ENCODE assay signal across 8 mouse cellular contexts in genomic region chr8:71628396-71629095, GRCm38 (mm10). TPM values are rescaled to one million over a fixed set of nuclear protein-coding genes. Genes with fewer than 3 reads are reported as not detected.
DNase-seq lines count a peak whose midpoint lies in the region; ATAC-seq and TF ChIP-seq lines count a peak whose summit lies in the region.

No protein-coding gene starts in this region.

- no peak for TF ChIP-seq CTCF in liver, adult 2 months (IDR thresholded peaks at IDR 0.05; ENCODE audit: low read depth, low read length)

- no peak for ATAC-seq in embryonic facial prominence, embryonic 14.5 days (ENCODE audit: low read depth)
- ATAC-seq in limb, embryonic 12.5 days (ENCODE audit: insufficient number of reproducible peaks, insufficient read depth, low FRiP score, low TSS enrichment, low read depth), result no peak
- ATAC-seq in neural tube, embryonic 14.5 days (ENCODE audit: low read depth), result no peak

- no peak for TF ChIP-seq POLR2A in liver, adult 2 months (IDR thresholded peaks at IDR 0.05; ENCODE audit: extremely low read depth, insufficient read depth, low read length)

- H3K4me2 ChIP-seq in embryonic facial prominence, embryonic 14.5 days (ENCODE audit: low read depth, low read length), result peak overlapping the region; percentile 93
- H3K4me2 ChIP-seq in limb, embryonic 12.5 days, result peak overlapping the region; percentile 93
- peak overlapping the region; percentile 92 for H3K4me2 ChIP-seq in neural tube, embryonic 14.5 days (ENCODE audit: low read depth, low read length)

- no peak for DNase-seq in liver, adult 2 months (ENCODE audit: extremely low read depth, low read depth, low spot score)
- no peak for DNase-seq in liver
- no peak for DNase-seq in embryonic facial prominence, embryonic 14.5 days (ENCODE audit: low spot score)
- DNase-seq in ovary, postnatal 14 days (ENCODE audit: low spot score), result no peak
- DNase-seq in layer of hippocampus, adult 18-20 months (ENCODE audit: low spot score in 2 of 2), result no peak
- no peak for DNase-seq in urinary bladder, adult 2 months (ENCODE audit: low spot score)

- peak overlapping the region; percentile 62; the same call in 1 of the 2 replicates for H3K4me3 ChIP-seq in liver, adult 2 months (ENCODE audit: insufficient read depth, low read depth, low read length)
- peak overlapping the region; percentile 54 for H3K4me3 ChIP-seq in embryonic facial prominence, embryonic 14.5 days (ENCODE audit: low read depth, low read length)
- H3K4me3 ChIP-seq in limb, embryonic 12.5 days (replicated peaks), result peak overlapping the region; percentile 58
- peak overlapping the region; percentile 39 for H3K4me3 ChIP-seq in neural tube, embryonic 14.5 days (ENCODE audit: low read depth, low read length)

- no peaks in the 10 kb centered on the region for H3K79me2 ChIP-seq in liver, adult 2 months (ENCODE audit: control insufficient read depth, insufficient read depth, low read length)

- 11% methylated on average over 16 of the region's 16 CpGs for WGBS in liver, adult 2 months
- 5% methylated on average over 16 of the region's 16 CpGs for WGBS in embryonic facial prominence, embryonic 14.5 days
- 9% methylated on average over 16 of the region's 16 CpGs for WGBS in limb, embryonic 12.5 days
- 10% methylated on average over 16 of the region's 16 CpGs for WGBS in neural tube, embryonic 14.5 days

- H3K27ac ChIP-seq in liver, adult 2 months (replicated peaks; ENCODE audit: insufficient read depth, low read depth, low read length), result no peak overlapping the region
- peak overlapping the region; percentile 75 for H3K27ac ChIP-seq in embryonic facial prominence, embryonic 14.5 days (replicated peaks; ENCODE audit: low read depth, low read length)
- H3K27ac ChIP-seq in limb, embryonic 12.5 days, result peak overlapping the region; percentile 62
- peak overlapping the region; percentile 80 for H3K27ac ChIP-seq in neural tube, embryonic 14.5 days (ENCODE audit: low read depth, low read length)

- H3K9ac ChIP-seq in liver, adult 2 months (ENCODE audit: low read depth, low read length), result peak overlapping the region; percentile 55
- peak overlapping the region; percentile 74 for H3K9ac ChIP-seq in embryonic facial prominence, embryonic 14.5 days (ENCODE audit: low read depth, low read length)
- peak overlapping the region; percentile 70 for H3K9ac ChIP-seq in limb, embryonic 12.5 days (replicated peaks)
- H3K9ac ChIP-seq in neural tube, embryonic 14.5 days (replicated peaks; ENCODE audit: low read depth, low read length), result peak overlapping the region; percentile 66

- no peaks in the 10 kb centered on the region for H3K9me3 ChIP-seq in embryonic facial prominence, embryonic 14.5 days (ENCODE audit: control insufficient read depth, low read length)
- H3K9me3 ChIP-seq in limb, embryonic 12.5 days, result peaks cover 15% of the 10 kb centered on the region
- H3K9me3 ChIP-seq in neural tube, embryonic 14.5 days (ENCODE audit: control insufficient read depth, low read length), result no peaks in the 10 kb centered on the region

- no peaks in the 10 kb centered on the region for H3K27me3 ChIP-seq in liver, adult 2 months (ENCODE audit: control insufficient read depth, insufficient read depth, low read length)
- H3K27me3 ChIP-seq in embryonic facial prominence, embryonic 14.5 days (replicated peaks; ENCODE audit: control insufficient read depth, insufficient read depth, low read length), result peaks cover 10% of the 10 kb centered on the region; the same call in 1 of the 2 replicates
- peaks cover 41% of the 10 kb centered on the region for H3K27me3 ChIP-seq in limb, embryonic 12.5 days
- H3K27me3 ChIP-seq in neural tube, embryonic 14.5 days (ENCODE audit: control insufficient read depth, insufficient read depth, low read length), result no peaks in the 10 kb centered on the region

- H3K36me3 ChIP-seq in liver, adult 2 months (ENCODE audit: control insufficient read depth, insufficient read depth, low read length), result peaks cover 5% of the 10 kb centered on the region; the same call in 1 of the 2 replicates
- H3K36me3 ChIP-seq in embryonic facial prominence, embryonic 14.5 days (ENCODE audit: control insufficient read depth, insufficient read depth, low read length), result peaks cover 20% of the 10 kb centered on the region
- H3K36me3 ChIP-seq in limb, embryonic 12.5 days, result peaks cover 29% of the 10 kb centered on the region
- H3K36me3 ChIP-seq in neural tube, embryonic 14.5 days (ENCODE audit: control insufficient read depth, insufficient read depth, low read length), result peaks cover 10% of the 10 kb centered on the region

- peaks cover 4% of the 10 kb centered on the region; the same call in 1 of the 2 replicates for H3K4me1 ChIP-seq in liver, adult 2 months (ENCODE audit: control insufficient read depth, insufficient read depth, low read length)
- peaks cover 23% of the 10 kb centered on the region for H3K4me1 ChIP-seq in embryonic facial prominence, embryonic 14.5 days (ENCODE audit: control insufficient read depth, insufficient read depth, low read length)
- peaks cover 19% of the 10 kb centered on the region for H3K4me1 ChIP-seq in limb, embryonic 12.5 days (replicated peaks)
- H3K4me1 ChIP-seq in neural tube, embryonic 14.5 days (ENCODE audit: control insufficient read depth, insufficient read depth, low read length), result peaks cover 10% of the 10 kb centered on the region

RNA-seq across cellular contexts. Expression of gene Colgalt1, which starts 17.7 kb away (rescaled TPM):
- total RNA-seq in liver, adult 2 months (2014; rRNA removed), result 43.2 and 55.0 TPM in 2 replicates
- polyA plus RNA-seq in liver, adult 2 months (2012; rRNA removed), result 65.3 and 77.3 TPM in 2 replicates
- polyA plus RNA-seq in embryonic facial prominence, embryonic 14.5 days (2014; fragmentation: Nextera tagmentation; extraction: Ambion mirVana), result 107 and 112 TPM in 2 replicates
- 61.4 and 65.9 TPM in 2 replicates for polyA plus RNA-seq in limb, embryonic 12.5 days (2016; fragmentation: Nextera tagmentation; extraction: Ambion mirVana)
- polyA plus RNA-seq in neural tube, embryonic 14.5 days (2014; fragmentation: Nextera tagmentation; extraction: Ambion mirVana), result 71.9 and 78.5 TPM in 2 replicates
- 10 to 100 TPM; 53.7 to 54.1 TPM for total RNA-seq in layer of hippocampus, adult 18-20 months (2021)
- 124 and 144 TPM in 2 replicates for polyA plus RNA-seq in urinary bladder, adult 2 months (2012; rRNA removed)

RNA-seq across cellular contexts. Expression of gene Fam129c, which starts 31.1 kb away (rescaled TPM):
- total RNA-seq in liver, adult 2 months (2014; rRNA removed), result 0.92 and 1.3 TPM in 2 replicates
- 0.73 and 2.1 TPM in 2 replicates for polyA plus RNA-seq in liver, adult 2 months (2012; rRNA removed)
- polyA plus RNA-seq in embryonic facial prominence, embryonic 14.5 days (2014; fragmentation: Nextera tagmentation; extraction: Ambion mirVana), result 2.3 and 3.5 TPM in 2 replicates
- polyA plus RNA-seq in limb, embryonic 12.5 days (2016; fragmentation: Nextera tagmentation; extraction: Ambion mirVana), result 4.6 and 6.6 TPM in 2 replicates
- polyA plus RNA-seq in neural tube, embryonic 14.5 days (2014; fragmentation: Nextera tagmentation; extraction: Ambion mirVana), result 7.5 and 9.3 TPM in 2 replicates
- 1 to 10 TPM; 2.5 to 3.1 TPM for total RNA-seq in layer of hippocampus, adult 18-20 months (2021)
- 3.1 and 3.7 TPM in 2 replicates for polyA plus RNA-seq in urinary bladder, adult 2 months (2012; rRNA removed)

RNA-seq across cellular contexts. Expression of gene Pgls, which starts 36.6 kb away (rescaled TPM):
- 111 and 113 TPM in 2 replicates for total RNA-seq in liver, adult 2 months (2014; rRNA removed)
- 119 and 124 TPM in 2 replicates for polyA plus RNA-seq in liver, adult 2 months (2012; rRNA removed)
- polyA plus RNA-seq in embryonic facial prominence, embryonic 14.5 days (2014; fragmentation: Nextera tagmentation; extraction: Ambion mirVana), result 239 and 245 TPM in 2 replicates
- 228 and 243 TPM in 2 replicates for polyA plus RNA-seq in limb, embryonic 12.5 days (2016; fragmentation: Nextera tagmentation; extraction: Ambion mirVana)
- 239 and 259 TPM in 2 replicates for polyA plus RNA-seq in neural tube, embryonic 14.5 days (2014; fragmentation: Nextera tagmentation; extraction: Ambion mirVana)
- 10 to 100 TPM; 32.0 to 33.1 TPM for total RNA-seq in layer of hippocampus, adult 18-20 months (2021)
- 41.7 and 60.4 TPM in 2 replicates for polyA plus RNA-seq in urinary bladder, adult 2 months (2012; rRNA removed)

RNA-seq across cellular contexts. Expression of gene Unc13a, which starts 43.0 kb away (rescaled TPM):
- total RNA-seq in liver, adult 2 months (2014; rRNA removed), result 0.09 and 0.20 TPM in 2 replicates
- polyA plus RNA-seq in liver, adult 2 months (2012; rRNA removed), result 0.15 and 0.72 TPM in 2 replicates
- polyA plus RNA-seq in embryonic facial prominence, embryonic 14.5 days (2014; fragmentation: Nextera tagmentation; extraction: Ambion mirVana), result 1.1 and 1.4 TPM in 2 replicates
- 0.60 and 0.86 TPM in 2 replicates for polyA plus RNA-seq in limb, embryonic 12.5 days (2016; fragmentation: Nextera tagmentation; extraction: Ambion mirVana)
- 17.8 and 20.6 TPM in 2 replicates for polyA plus RNA-seq in neural tube, embryonic 14.5 days (2014; fragmentation: Nextera tagmentation; extraction: Ambion mirVana)
- 100 to 1,000 TPM; 226 to 246 TPM for total RNA-seq in layer of hippocampus, adult 18-20 months (2021)
- polyA plus RNA-seq in urinary bladder, adult 2 months (2012; rRNA removed), result 0.44 and 0.47 TPM in 2 replicates

RNA-seq across cellular contexts. Expression of gene Jak3, which starts 47.5 kb away (rescaled TPM):
- 4.0 and 4.6 TPM in 2 replicates for total RNA-seq in liver, adult 2 months (2014; rRNA removed)
- 5.7 and 7.9 TPM in 2 replicates for polyA plus RNA-seq in liver, adult 2 months (2012; rRNA removed)
- 4.8 and 5.2 TPM in 2 replicates for polyA plus RNA-seq in embryonic facial prominence, embryonic 14.5 days (2014; fragmentation: Nextera tagmentation; extraction: Ambion mirVana)
- polyA plus RNA-seq in limb, embryonic 12.5 days (2016; fragmentation: Nextera tagmentation; extraction: Ambion mirVana), result 3.8 and 4.4 TPM in 2 replicates
- polyA plus RNA-seq in neural tube, embryonic 14.5 days (2014; fragmentation: Nextera tagmentation; extraction: Ambion mirVana), result 2.8 and 4.1 TPM in 2 replicates
- total RNA-seq in layer of hippocampus, adult 18-20 months (2021), result 1 to 10 TPM; 3.7 to 4.4 TPM
- polyA plus RNA-seq in urinary bladder, adult 2 months (2012; rRNA removed), result 14.9 and 17.1 TPM in 2 replicates
